Mouse (Mus musculus) lung, embryonic 14.5 days (tissue): Measurements from ENCODE around the gene Cd63. TPM values are rescaled to one million over a fixed set of nuclear protein-coding genes. Genes with fewer than 3 reads are reported as not detected.

Experiments
- ATAC-seq: fragments of 200-750 bp; cut with Nextera tagmentation; 2 replicates; pipeline ENCODE4 v1.8.0; 2017; ENCODE audit warnings: mild to moderate bottlenecking, moderate TSS enrichment, moderate library complexity; ENCODE audit not compliant: insufficient read depth
- DNase-seq: peaks from one replicate; pipeline ENCODE4 v3.0.0-alpha.2; 2015
- H3K27ac ChIP-seq: fragments of 300-500 bp; sonication (generic); 2 replicates; pipeline ENCODE4 v1.5.1; 2014; ENCODE audit warnings: low read depth, mild to moderate bottlenecking, moderate library complexity
- H3K27me3 ChIP-seq: fragments of 300-500 bp; sonication (generic); 2 replicates; pipeline ENCODE4 v1.6.1; 2014; ENCODE audit warnings: low read length, control low read depth; ENCODE audit not compliant: insufficient read depth
- H3K36me3 ChIP-seq: fragments of 300-500 bp; sonication (generic); 2 replicates; pipeline ENCODE4 v1.6.1; 2014; ENCODE audit warnings: control low read depth; ENCODE audit not compliant: insufficient read depth
- H3K4me1 ChIP-seq: fragments of 300-500 bp; sonication (generic); 2 replicates; pipeline ENCODE4 v1.6.1; 2014; ENCODE audit warnings: antibody characterized with exemption, control low read depth; ENCODE audit not compliant: insufficient read depth
- H3K4me2 ChIP-seq: fragments of 300-500 bp; sonication (generic); 2 replicates; pipeline ENCODE4 v1.6.1; 2014; ENCODE audit warnings: mild to moderate bottlenecking
- H3K4me3 ChIP-seq: fragments of 300-500 bp; sonication (generic); 2 replicates; pipeline ENCODE4 v1.5.1; 2014; ENCODE audit warnings: low read depth, low read length
- H3K9ac ChIP-seq: fragments of 300-500 bp; sonication (generic); 2 replicates; pipeline ENCODE4 v1.6.1; 2014
- H3K9me3 ChIP-seq: fragments of 300-500 bp; sonication (generic); 2 replicates; pipeline ENCODE4 v1.6.1; 2016; ENCODE audit warnings: low read depth, low read length, control low read depth
- CTCF ChIP-seq: IDR thresholded peaks from 2 replicates; pipeline ENCODE4 v1.5.1; 2016; ENCODE audit warnings: antibody characterized with exemption, low read depth
- WGBS: fragments of 180-500 bp; shearing (Covaris S2); extraction: QIAGEN DNeasy Blood & Tissue Kit; methylation state at CpG from one replicate; pipeline ENCODE4 v1.1.7; 2014; 5-methylcytosine and 5-hydroxymethylcytosine counted together
- polyA plus RNA-seq: library from polyadenylated mRNA; unstranded; fragments of >200 nt; fragmentation: Nextera tagmentation; extraction: Ambion mirVana; gene quantifications from 2 replicates; pipeline ENCODE4 v1.2.1, GENCODE M21; 2014

The Cd63 gene
- polyA plus RNA-seq: 458 and 459 TPM in 2 replicates

GRCm38 (mm10) chr10:128900698-128901097 lies at the start of gene Cd63:
TSS of gene Cd63 (plus strand) at chr10:128900989.
- Histone ChIP-seq H3K9me3 (no peaks in the 10 kb centered on the region), H3K27me3 (0 out of 2 replicates have a peak, but pooled peaks cover 5% of the 10 kb centered on the region), H3K36me3 (no peaks in the 10 kb centered on the region), H3K4me3 (no peak within 1 kb of the TSS), H3K4me1 (0 out of 2 replicates have a peak, but pooled peaks cover 5% of the 10 kb centered on the region), H3K4me2 (no peak within 1 kb of the TSS), H3K27ac (no peak within 1 kb of the TSS), H3K9ac (no peak within 1 kb of the TSS)
- ATAC-seq: no peak
- DNase-seq: no peak
- TF ChIP-seq CTCF: no peak
- WGBS: 68% methylated on average over 3 of the region's 3 CpGs

- DNase-seq (no peak), ATAC-seq (no peak)
- Histone ChIP-seq H3K4me2 (no peak overlapping the region), H3K9me3 (no peaks in the 10 kb centered on the region), H3K9ac (no peak overlapping the region), H3K27ac (no peak overlapping the region), H3K4me1 (no peaks in the 10 kb centered on the region), H3K36me3 (peaks cover 57% of the 10 kb centered on the region), H3K4me3 (no peak overlapping the region), H3K27me3 (no peaks in the 10 kb centered on the region)
- no peak for TF ChIP-seq CTCF
Observed at GRCm38 (mm10) chr10:128861176-128861575, 39.6 kb upstream of the Cd63 start.

GRCm38 (mm10) chr10:128866042-128866441 lies 34.7 kb upstream of the Cd63 start:
- Histone ChIP-seq H3K27me3 (no peaks in the 10 kb centered on the region), H3K9ac (no peak overlapping the region), H3K4me1 (no peaks in the 10 kb centered on the region), H3K9me3 (no peaks in the 10 kb centered on the region), H3K4me2 (no peak overlapping the region), H3K4me3 (no peak overlapping the region), H3K27ac (no peak overlapping the region), H3K36me3 (peaks cover 50% of the 10 kb centered on the region)
- DNase-seq (peak; percentile 18), ATAC-seq (no peak)
- peak; percentile 29; the same call in 1 of the 2 replicates for TF ChIP-seq CTCF
- 81% methylated on average over 3 of the region's 3 CpGs for WGBS

GRCm38 (mm10) chr10:128866518-128866917 lies 34.3 kb upstream of the Cd63 start:
- Histone ChIP-seq H3K4me1 (no peaks in the 10 kb centered on the region), H3K4me2 (no peak overlapping the region), H3K27ac (no peak overlapping the region), H3K4me3 (no peak overlapping the region), H3K9me3 (no peaks in the 10 kb centered on the region), H3K27me3 (no peaks in the 10 kb centered on the region), H3K36me3 (peaks cover 55% of the 10 kb centered on the region), H3K9ac (no peak overlapping the region)
- 79% methylated on average over 1 of the region's 1 CpGs for WGBS
- no peak for TF ChIP-seq CTCF
- no peak for ATAC-seq
- DNase-seq: no peak

- Histone ChIP-seq H3K4me3 (no peak overlapping the region), H3K9me3 (no peaks in the 10 kb centered on the region), H3K4me1 (no peaks in the 10 kb centered on the region), H3K36me3 (peaks cover 74% of the 10 kb centered on the region), H3K4me2 (no peak overlapping the region), H3K27me3 (no peaks in the 10 kb centered on the region), H3K9ac (no peak overlapping the region), H3K27ac (no peak overlapping the region)
- ATAC-seq: no peak
- TF ChIP-seq CTCF: no peak
- no peak for DNase-seq
- WGBS: 80% methylated on average over 3 of the region's 3 CpGs
Observed at GRCm38 (mm10) chr10:128870341-128870740, 30.4 kb upstream of the Cd63 start.

GRCm38 (mm10) chr10:128878291-128878690 lies 22.5 kb upstream of the Cd63 start:
- Histone ChIP-seq H3K27ac (no peak overlapping the region), H3K4me1 (no peaks in the 10 kb centered on the region), H3K9ac (no peak overlapping the region), H3K36me3 (peaks cover 50% of the 10 kb centered on the region), H3K4me2 (no peak overlapping the region), H3K27me3 (no peaks in the 10 kb centered on the region), H3K9me3 (no peaks in the 10 kb centered on the region), H3K4me3 (no peak overlapping the region)
- TF ChIP-seq CTCF: no peak
- DNase-seq (no peak), ATAC-seq (no peak)

GRCm38 (mm10) chr10:128878811-128879210 lies 22.0 kb upstream of the Cd63 start:
- ATAC-seq: no peak
- peaks cover 45% of the 10 kb centered on the region for H3K36me3 ChIP-seq

GRCm38 (mm10) chr10:128882067-128882466 lies 18.7 kb upstream of the Cd63 start:
- no peak overlapping the region for H3K9ac ChIP-seq
- H3K4me1 ChIP-seq: no peaks in the 10 kb centered on the region
- H3K27me3 ChIP-seq: no peaks in the 10 kb centered on the region
- no peak for ATAC-seq
- WGBS: 84% methylated on average over 5 of the region's 5 CpGs
- H3K27ac ChIP-seq: no peak overlapping the region
- H3K9me3 ChIP-seq: no peaks in the 10 kb centered on the region
- no peak overlapping the region for H3K4me2 ChIP-seq
- no peak for TF ChIP-seq CTCF
- peaks cover 41% of the 10 kb centered on the region for H3K36me3 ChIP-seq
- DNase-seq: no peak
- H3K4me3 ChIP-seq: no peak overlapping the region

More at GRCm38 (mm10) chr10:128878811-128879210, 22.0 kb upstream of the Cd63 start:
- Histone ChIP-seq H3K27me3 (no peaks in the 10 kb centered on the region), H3K4me3 (no peak overlapping the region), H3K9me3 (no peaks in the 10 kb centered on the region), H3K27ac (no peak overlapping the region), H3K9ac (no peak overlapping the region), H3K4me2 (no peak overlapping the region), H3K4me1 (no peaks in the 10 kb centered on the region)
- TF ChIP-seq CTCF: no peak
- 82% methylated on average over 2 of the region's 2 CpGs for WGBS
- no peak for DNase-seq
